Mouse (Mus musculus) limb, embryonic 10.5 days (tissue): ENCODE results near the gene Add3. TPM values are rescaled to one million over a fixed set of nuclear protein-coding genes. Genes with fewer than 3 reads are reported as not detected.
"Not testable (repeated sequence)": the region's sequence is repeated elsewhere in the genome, so short reads cannot be mapped to it uniquely, and the experiment has no call there.

ENCODE experiments used
- DNase-seq: peaks from one replicate; pipeline ENCODE4 v3.0.0-alpha.2; 2017; ENCODE audit warnings: low spot score
- H3K27ac ChIP-seq: fragments of 300-500 bp; sonication (generic); 2 replicates; pipeline ENCODE4 v1.5.1; 2016; ENCODE audit warnings: mild to moderate bottlenecking
- H3K27me3 ChIP-seq: fragments of 300-500 bp; sonication (generic); 2 replicates; pipeline ENCODE4 v1.6.1; 2016; ENCODE audit warnings: low read depth, mild to moderate bottlenecking; ENCODE audit not compliant: poor library complexity, severe bottlenecking
- H3K36me3 ChIP-seq: fragments of 300-500 bp; sonication (generic); 2 replicates; pipeline ENCODE4 v1.6.1; 2016; ENCODE audit warnings: mild to moderate bottlenecking, moderate library complexity
- H3K4me1 ChIP-seq: fragments of 300-500 bp; sonication (generic); 2 replicates; pipeline ENCODE4 v1.6.1; 2016
- H3K4me3 ChIP-seq: fragments of 300-500 bp; sonication (generic); 2 replicates; pipeline ENCODE4 v1.5.1; 2016; ENCODE audit warnings: mild to moderate bottlenecking, moderate library complexity
- H3K9me3 ChIP-seq: fragments of 300-500 bp; sonication (generic); replicated peaks from 2 replicates; pipeline ENCODE4 v1.6.1; 2016; ENCODE audit warnings: mild to moderate bottlenecking
- WGBS: fragments of 180-500 bp; shearing (Covaris S2); methylation state at CpG from one replicate; pipeline ENCODE4 v1.1.7; 2016; 5-methylcytosine and 5-hydroxymethylcytosine counted together
- polyA plus RNA-seq: library from polyadenylated mRNA; unstranded; fragments of >200 nt; fragmentation: Nextera tagmentation; extraction: Ambion mirVana; gene quantifications from 2 replicates; pipeline ENCODE4 v1.2.1, GENCODE M21; 2016

The Add3 gene
- polyA plus RNA-seq, 1 experiment from 2014 or later = 63.7 TPM

- Histone ChIP-seq H3K4me3 (no peak overlapping the region), H3K4me1 (no peaks in the 10 kb centered on the region), H3K36me3 (peaks cover 20% of the 10 kb centered on the region), H3K27me3 (no peaks in the 10 kb centered on the region), H3K9me3 (no peaks in the 10 kb centered on the region), H3K27ac (no peak overlapping the region)
- 91% methylated on average over 18 of the region's 18 CpGs for WGBS
- DNase-seq = no peak
Measured at GRCm38 (mm10) chr19:53216761-53217538, 76.7 kb downstream of the Add3 start.

DNA sequence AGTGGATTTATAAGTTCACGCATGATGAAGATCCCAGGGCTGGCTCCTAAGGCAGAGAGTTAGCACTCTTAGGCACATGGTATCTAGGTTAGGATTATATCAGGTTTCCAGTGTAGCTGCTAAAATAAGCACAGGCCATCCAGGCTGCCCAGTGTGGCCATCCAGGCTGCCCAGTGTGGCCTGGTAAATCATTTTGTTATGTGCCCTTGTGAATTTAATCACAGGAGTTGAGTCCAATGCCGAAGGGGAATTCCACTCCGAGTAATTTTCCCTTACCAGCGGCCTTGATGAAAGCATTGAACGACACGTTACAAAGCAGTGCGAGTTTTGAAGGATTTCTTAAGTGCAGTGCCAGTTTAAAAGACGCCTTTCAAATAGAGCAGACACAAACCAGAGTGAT lies 77.6 kb downstream of the Add3 start:
- WGBS = 93% methylated on average over 8 of the region's 8 CpGs
- no peak overlapping the region for H3K27ac ChIP-seq

DNA sequence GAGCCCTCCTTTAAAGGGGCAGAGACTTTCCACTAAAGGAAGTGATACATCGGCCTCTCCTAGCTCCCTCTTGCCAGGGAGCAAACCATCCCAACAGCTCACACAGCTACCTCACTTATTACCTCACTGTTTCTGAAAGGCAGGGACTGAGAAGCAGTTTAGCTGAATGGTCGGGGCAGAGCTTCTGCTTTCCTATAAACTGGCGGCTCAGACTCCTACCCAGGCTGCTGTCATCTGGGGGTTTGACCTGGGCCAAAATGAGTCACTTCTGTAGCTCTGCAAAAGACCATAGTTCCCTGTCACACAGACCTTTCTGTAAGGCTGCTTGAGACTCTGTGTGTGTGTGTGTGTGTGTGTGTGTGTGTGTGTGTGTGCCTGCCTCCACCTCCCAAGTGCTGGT lies 79.1 kb downstream of the Add3 start:
- Histone ChIP-seq H3K27ac (no peak overlapping the region), H3K36me3 (peaks cover 20% of the 10 kb centered on the region), H3K4me3 (no peak overlapping the region), H3K4me1 (no peaks in the 10 kb centered on the region), H3K9me3 (no peaks in the 10 kb centered on the region), H3K27me3 (no peaks in the 10 kb centered on the region)
- no peak for DNase-seq
- 77% methylated on average over 3 of the region's 3 CpGs for WGBS

More for the DNA sequence above, 77.6 kb downstream of the Add3 start:
- H3K4me3 ChIP-seq = no peak overlapping the region
- H3K36me3 ChIP-seq = peaks cover 20% of the 10 kb centered on the region
- H3K9me3 ChIP-seq = no peaks in the 10 kb centered on the region
- no peak for DNase-seq
- no peaks in the 10 kb centered on the region for H3K27me3 ChIP-seq
- H3K4me1 ChIP-seq = no peaks in the 10 kb centered on the region

DNA sequence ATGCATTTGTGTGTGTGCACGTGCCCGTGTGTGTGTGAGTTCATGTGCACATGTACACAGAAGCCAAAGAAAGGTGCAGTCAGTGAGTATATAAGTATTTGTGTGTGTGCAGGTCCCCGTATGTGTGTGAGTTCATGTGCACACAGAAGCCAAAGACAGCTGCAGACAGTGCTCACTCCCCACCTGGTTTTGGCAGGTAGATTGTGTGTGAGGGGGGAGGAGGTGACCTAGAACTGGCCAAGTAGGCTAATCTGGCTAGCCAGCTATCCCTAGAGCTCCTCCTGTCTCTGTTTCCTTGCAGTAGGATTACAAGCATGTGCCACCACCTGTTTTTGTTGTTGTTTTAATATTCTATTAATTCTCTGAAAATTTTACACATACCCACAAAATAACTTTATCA lies 80.9 kb downstream of the Add3 start:
- H3K27me3 ChIP-seq = no peaks in the 10 kb centered on the region
- H3K27ac ChIP-seq = no peak overlapping the region
- DNase-seq = no peak
- H3K36me3 ChIP-seq = peaks cover 20% of the 10 kb centered on the region
- no peak overlapping the region for H3K4me3 ChIP-seq
- H3K4me1 ChIP-seq = no peaks in the 10 kb centered on the region
- WGBS = 92% methylated on average over 3 of the region's 3 CpGs
- H3K9me3 ChIP-seq = no peaks in the 10 kb centered on the region

GRCm38 (mm10) chr19:53225249-53226070 lies 85.2 kb downstream of the Add3 start:
- WGBS = 89% methylated on average over 2 of the region's 2 CpGs
- not testable (repeated sequence) for DNase-seq, H3K27me3 ChIP-seq, H3K4me3 ChIP-seq, H3K4me1 ChIP-seq, H3K9me3 ChIP-seq, H3K27ac ChIP-seq
- H3K36me3 ChIP-seq = peaks cover 26% of the 10 kb centered on the region

GRCm38 (mm10) chr19:53226651-53227050 lies 86.4 kb downstream of the Add3 start:
- no peaks in the 10 kb centered on the region for H3K9me3 ChIP-seq
- H3K27me3 ChIP-seq = no peaks in the 10 kb centered on the region
- DNase-seq = no peak
- H3K27ac ChIP-seq = no peak overlapping the region
- H3K36me3 ChIP-seq = peaks cover 31% of the 10 kb centered on the region
- H3K4me3 ChIP-seq = no peak overlapping the region
- no peaks in the 10 kb centered on the region for H3K4me1 ChIP-seq
- WGBS = 90% methylated on average over 13 of the region's 13 CpGs

DNA sequence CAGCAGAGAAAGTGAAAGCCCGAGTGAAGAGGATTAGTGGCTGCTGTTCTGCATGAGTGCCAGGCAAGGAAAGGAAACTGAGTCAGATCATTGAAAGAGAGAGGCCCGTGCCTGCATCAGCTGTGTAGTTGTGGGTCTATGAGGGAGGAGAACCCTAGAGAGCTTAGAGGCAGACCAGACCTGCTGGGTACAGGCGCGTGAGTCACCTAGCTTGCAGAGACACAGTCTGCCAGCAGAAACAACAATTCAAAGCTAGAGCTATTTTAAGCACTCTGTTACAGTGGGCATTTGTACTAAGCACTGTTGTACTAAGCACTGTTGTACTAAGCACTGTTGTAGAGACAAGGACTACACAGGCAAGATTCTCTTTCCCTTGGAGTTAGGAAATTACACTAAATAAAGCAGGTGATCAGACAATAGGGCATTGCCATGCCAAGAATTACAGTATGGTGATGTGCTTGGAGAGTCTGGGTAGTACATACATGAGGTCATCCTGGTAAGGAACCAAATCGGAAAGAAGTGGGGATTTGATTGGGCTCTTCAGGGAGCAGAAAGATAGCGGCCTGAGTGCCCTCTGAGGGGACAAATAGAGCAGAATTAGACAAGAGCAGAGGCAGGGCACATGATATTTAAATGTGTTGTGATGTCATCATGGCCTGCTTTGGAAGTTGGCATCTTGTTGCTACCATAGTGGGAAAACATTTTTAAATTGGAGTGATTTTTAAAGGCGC lies 88.0 kb downstream of the Add3 start:
- no peaks in the 10 kb centered on the region for H3K9me3 ChIP-seq
- no peak for DNase-seq
- H3K36me3 ChIP-seq = peaks cover 44% of the 10 kb centered on the region
- H3K27me3 ChIP-seq = no peaks in the 10 kb centered on the region
- WGBS = 92% methylated on average over 7 of the region's 7 CpGs
- H3K4me1 ChIP-seq = no peaks in the 10 kb centered on the region
- no peak overlapping the region for H3K27ac ChIP-seq
- no peak overlapping the region for H3K4me3 ChIP-seq

DNA sequence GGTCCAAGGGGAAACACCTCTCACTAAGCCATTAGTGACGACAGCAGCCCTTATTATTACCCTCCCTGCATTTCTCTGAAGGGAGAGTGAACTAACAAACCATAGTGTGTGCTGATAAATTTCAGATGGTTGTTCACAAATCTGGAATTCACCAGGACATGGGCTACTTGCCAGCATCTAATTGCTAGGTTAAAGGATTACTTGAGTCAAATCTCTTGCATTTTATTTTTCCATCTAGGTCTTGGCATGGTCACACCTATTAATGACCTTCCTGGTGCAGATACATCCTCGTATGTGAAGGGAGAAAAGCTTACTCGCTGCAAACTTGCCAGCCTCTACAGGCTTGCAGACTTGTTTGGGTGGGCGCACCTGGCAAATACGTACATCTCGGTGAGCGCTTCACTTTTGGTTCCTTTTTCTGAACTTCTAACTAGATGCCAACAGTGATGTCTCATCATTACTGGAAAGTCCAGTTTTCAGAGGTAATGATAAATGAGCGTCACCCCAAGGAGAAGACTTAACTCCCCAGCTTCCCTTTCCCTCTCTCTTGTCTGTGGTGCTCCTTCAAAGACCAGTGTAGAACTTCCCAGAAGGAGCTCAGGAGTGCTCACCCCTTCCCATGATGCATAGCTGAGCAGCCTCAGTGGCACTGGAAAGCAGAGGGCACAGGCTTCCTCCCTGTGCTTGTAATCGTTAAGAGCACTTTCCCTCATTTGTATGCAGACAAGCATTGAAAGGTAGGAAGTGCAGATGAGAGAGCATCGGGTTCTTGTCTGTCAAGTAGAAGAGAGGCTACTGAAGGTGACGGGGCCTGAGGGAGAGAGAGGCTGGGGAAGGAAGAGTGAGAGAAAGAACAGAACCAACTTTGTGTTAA lies 90.9 kb downstream of the Add3 start:
- Histone ChIP-seq H3K4me3 (no peak overlapping the region), H3K36me3 (peaks cover 73% of the 10 kb centered on the region), H3K9me3 (no peaks in the 10 kb centered on the region), H3K27me3 (no peaks in the 10 kb centered on the region), H3K27ac (no peak overlapping the region), H3K4me1 (no peaks in the 10 kb centered on the region)
- no peak for DNase-seq
- WGBS = 82% methylated on average over 11 of the region's 11 CpGs

DNA sequence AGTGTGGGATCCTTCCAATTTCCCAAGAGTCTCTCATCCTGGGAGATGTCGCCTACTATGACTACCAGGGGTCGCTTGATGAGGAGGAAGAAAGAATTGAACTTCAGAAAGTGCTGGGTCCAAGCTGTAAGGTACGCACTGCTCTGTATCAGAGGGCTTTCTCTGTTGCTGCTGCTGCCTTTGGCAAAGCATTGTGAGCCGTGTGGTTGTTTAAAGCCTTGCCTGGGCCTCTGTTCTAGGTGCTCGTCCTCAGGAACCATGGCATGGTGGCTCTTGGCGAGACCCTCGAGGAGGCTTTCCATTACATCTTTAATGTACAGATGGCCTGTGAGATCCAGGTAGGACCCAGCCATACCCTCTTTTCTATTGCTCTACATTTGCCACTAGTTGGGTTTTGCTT lies 93.3 kb downstream of the Add3 start:
- no peak for DNase-seq
- Histone ChIP-seq H3K27me3 (no peaks in the 10 kb centered on the region), H3K9me3 (no peaks in the 10 kb centered on the region), H3K4me1 (no peaks in the 10 kb centered on the region), H3K27ac (no peak overlapping the region), H3K36me3 (peaks cover 74% of the 10 kb centered on the region), H3K4me3 (no peak overlapping the region)
- 94% methylated on average over 7 of the region's 7 CpGs for WGBS

GRCm38 (mm10) chr19:53241806-53242205 lies 101.6 kb downstream of the Add3 start:
- Histone ChIP-seq H3K27ac (no peak overlapping the region), H3K4me1 (no peaks in the 10 kb centered on the region), H3K36me3 (peaks cover 81% of the 10 kb centered on the region), H3K27me3 (no peaks in the 10 kb centered on the region), H3K9me3 (no peaks in the 10 kb centered on the region), H3K4me3 (no peak overlapping the region)
- no peak for DNase-seq
- 87% methylated on average over 6 of the region's 6 CpGs for WGBS

DNA sequence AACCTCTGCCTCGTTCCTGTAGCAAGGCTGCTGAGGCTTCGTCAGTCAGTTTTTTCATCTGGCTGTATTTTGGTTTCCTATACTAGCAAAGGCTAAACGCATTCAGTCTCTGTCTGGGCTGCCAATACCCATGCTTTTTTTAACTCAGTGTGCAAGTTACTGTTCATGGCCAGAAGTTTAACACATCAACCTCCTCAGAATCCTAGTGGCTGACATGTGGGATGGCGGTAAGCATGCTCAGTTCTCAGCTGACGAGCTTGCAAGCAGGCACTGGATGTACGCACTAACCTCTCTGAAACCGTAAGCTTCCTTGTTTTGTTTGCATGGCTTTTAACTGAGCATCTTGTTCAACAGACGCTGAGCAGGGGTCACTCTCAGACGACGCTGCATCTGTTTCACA lies 103.7 kb downstream of the Add3 start:
- Histone ChIP-seq H3K9me3 (no peaks in the 10 kb centered on the region), H3K36me3 (peaks cover 66% of the 10 kb centered on the region), H3K27me3 (no peaks in the 10 kb centered on the region), H3K4me1 (0 out of 2 replicates have a peak, but pooled peaks cover 2% of the 10 kb centered on the region), H3K4me3 (no peak overlapping the region), H3K27ac (no peak overlapping the region)
- no peak for DNase-seq
- 92% methylated on average over 10 of the region's 10 CpGs for WGBS

GRCm38 (mm10) chr19:53247558-53247957 lies 107.3 kb downstream of the Add3 start:
- 0 out of 2 replicates have a peak, but pooled peaks cover 2% of the 10 kb centered on the region for H3K4me1 ChIP-seq
- no peak overlapping the region for H3K27ac ChIP-seq
- H3K4me3 ChIP-seq = no peak overlapping the region
- no peak for DNase-seq
- 65% methylated on average over 2 of the region's 2 CpGs for WGBS
- H3K9me3 ChIP-seq = no peaks in the 10 kb centered on the region
- peaks cover 36% of the 10 kb centered on the region for H3K36me3 ChIP-seq
- H3K27me3 ChIP-seq = no peaks in the 10 kb centered on the region
